Mouse (Mus musculus) left cerebral cortex, adult 2 months (tissue): ENCODE data around the gene AW551984. TPM values are rescaled to one million over a fixed set of nuclear protein-coding genes. Genes with fewer than 3 reads are reported as not detected.

Experiments used
- DNase-seq, 2 experiments: peaks; one replicate each; pipeline ENCODE4 v3.0.0; 2021 to 2022; ENCODE audit warnings: low spot score in 2 of 2, mixed read lengths in 1 of 2; ENCODE audit errors: extremely low spot score in 1 of 2
- H3K27ac ChIP-seq: fragments of 200-600 bp; 2 replicates; pipeline ENCODE4 v1.8.1; 2022
- H3K4me3 ChIP-seq: fragments of 200-600 bp; 2 replicates; pipeline ENCODE4 v1.8.1; 2022
- CTCF ChIP-seq: fragments of 200-600 bp; IDR thresholded peaks from 2 replicates; pipeline ENCODE4 v1.8.1; 2022; ENCODE audit warnings: antibody characterized with exemption, mild to moderate bottlenecking, moderate library complexity
- intact Hi-C: fragments of 180-260 bp; cut with DNase I; formaldehyde crosslinking; loops from one replicate; pipeline ENCODE4 v1.15.1; 2025
- long read RNA-seq, 2 experiments: library from polyadenylated mRNA; stranded (forward); transcript quantifications; one replicate each; pipeline ENCODE4 v2.0.0; 2021; ENCODE audit warnings: borderline mapping rate in 2 of 2
- total RNA-seq, 2 experiments: library from RNA; stranded (reverse); gene quantifications; 2 replicates each; pipeline ENCODE4 v1.2.3; 2021

The AW551984 gene
- 1 to 10 TPM; 4.5 to 9.2 TPM for total RNA-seq
- long read RNA-seq, experiment 1, full-length matches to known transcripts: 5 of 6 reads
- long read RNA-seq, experiment 1, partial matches to known transcripts: 0 of 6 reads
- long read RNA-seq, experiment 1, other reads (novel, unspliced or antisense): 1 of 6 reads
- long read RNA-seq, experiment 2, full-length matches to known transcripts: 4 of 6 reads
- long read RNA-seq, experiment 2, partial matches to known transcripts: 0 of 6 reads
- long read RNA-seq, experiment 2, other reads (novel, unspliced or antisense): 2 of 6 reads

- DNase-seq: peak in 1 of 2 experiments; percentile 13
- H3K4me3 ChIP-seq: peak within 1 kb of the TSS; percentile 17
- intact Hi-C loops: no loop called here
- H3K27ac ChIP-seq: no peak within 1 kb of the TSS
- TF ChIP-seq CTCF: no peak
These were observed at the start of gene AW551984 for GRCm38 (mm10) chr9:39603999-39604453. TSS of gene AW551984 (minus strand) at chr9:39604403.

GRCm38 (mm10) chr9:39647382-39647781 is 43.2 kb upstream of the AW551984 start:
- TF ChIP-seq CTCF: no peak
- no peak overlapping the region for H3K4me3 ChIP-seq
- intact Hi-C loops: no loop called here
- DNase-seq: no peak
- no peak overlapping the region for H3K27ac ChIP-seq

GRCm38 (mm10) chr9:39644785-39645184 is 40.6 kb upstream of the AW551984 start, which contains the start of gene Olfr961:
TSS of gene Olfr961 (plus strand) at chr9:39645085.
- no peak within 1 kb of the TSS for H3K4me3 ChIP-seq
- TF ChIP-seq CTCF: no peak
- DNase-seq: no peak
- H3K27ac ChIP-seq: no peak within 1 kb of the TSS
- intact Hi-C loops: no loop called here

GRCm38 (mm10) chr9:39633913-39634594 is 29.9 kb upstream of the AW551984 start:
- intact Hi-C loops: no loop called here
- peak; percentile 13 to 26 for DNase-seq
- Histone ChIP-seq H3K27ac (no peak overlapping the region), H3K4me3 (no peak overlapping the region)
- TF ChIP-seq CTCF: no peak

GRCm38 (mm10) chr9:39629069-39629468 is 24.9 kb upstream of the AW551984 start:
- Histone ChIP-seq H3K4me3 (no peak overlapping the region), H3K27ac (no peak overlapping the region)
- intact Hi-C loops: no loop called here
- TF ChIP-seq CTCF: no peak
- DNase-seq: no peak

GRCm38 (mm10) chr9:39624711-39625110 is 20.5 kb upstream of the AW551984 start:
- no peak for TF ChIP-seq CTCF
- intact Hi-C loops: no loop called here
- no peak overlapping the region for H3K27ac ChIP-seq
- no peak overlapping the region for H3K4me3 ChIP-seq
- DNase-seq: no peak

GRCm38 (mm10) chr9:39623783-39624182 is 19.6 kb upstream of the AW551984 start:
- no peak overlapping the region for H3K27ac ChIP-seq
- no peak for DNase-seq
- no peak for TF ChIP-seq CTCF
- intact Hi-C loops: no loop called here
- H3K4me3 ChIP-seq: no peak overlapping the region

- Histone ChIP-seq H3K4me3 (no peak within 1 kb of the TSS), H3K27ac (no peak within 1 kb of the TSS)
- intact Hi-C loops: no loop called here
- TF ChIP-seq CTCF: no peak
- DNase-seq: no peak
These were observed 16.9 kb upstream of the AW551984 start, which contains the start of gene Olfr960 for GRCm38 (mm10) chr9:39621073-39621472. TSS of gene Olfr960 (plus strand) at chr9:39621373.

GRCm38 (mm10) chr9:39611953-39612352 is 7.8 kb upstream of the AW551984 start:
- peak in 1 of 2 experiments; percentile 35 for DNase-seq
- peak; percentile 75 for TF ChIP-seq CTCF
- Histone ChIP-seq H3K4me3 (no peak overlapping the region), H3K27ac (no peak overlapping the region)
- intact Hi-C loops: loop anchor here (1.0 to 5.0 kb wide), 2 partner anchors 103 to 805 kb away; no protein-coding TSS in a partner anchor

GRCm38 (mm10) chr9:39610355-39610754 is 6.2 kb upstream of the AW551984 start, which contains the start of gene Olfr148:
TSS of gene Olfr148 (plus strand) at chr9:39610655.
- Histone ChIP-seq H3K27ac (no peak within 1 kb of the TSS), H3K4me3 (no peak within 1 kb of the TSS)
- TF ChIP-seq CTCF: no peak
- DNase-seq: no peak
- intact Hi-C loops: loop anchor here (5.0 kb wide), 1 partner anchor 803 kb away; no protein-coding TSS in a partner anchor

- no peak overlapping the region for H3K4me3 ChIP-seq
- no peak overlapping the region for H3K27ac ChIP-seq
- no peak for DNase-seq
- TF ChIP-seq CTCF: no peak
- intact Hi-C loops: no loop called here
These were observed 4.3 kb upstream of the AW551984 start for GRCm38 (mm10) chr9:39608497-39608896.

GRCm38 (mm10) chr9:39603333-39603845 is 814 bp downstream of the AW551984 start:
- Histone ChIP-seq H3K27ac (no peak overlapping the region), H3K4me3 (peak overlapping the region; percentile 17)
- DNase-seq: no peak
- intact Hi-C loops: no loop called here
- no peak for TF ChIP-seq CTCF
